Mouse (Mus musculus): ENCODE results near the gene Gpc6. TPM values are rescaled to one million over a fixed set of nuclear protein-coding genes. Genes with fewer than 3 reads are reported as not detected.

The Gpc6 gene
- total and polyA plus RNA-seq, 3 experiments = not detected

- H3K4me3 ChIP-seq (replicated peaks in 1 of 3; ENCODE audit: low read depth in 2 of 3, low read length in 2 of 3, poor library complexity in 1 of 3) = no peak overlapping the region
- no peaks in the 10 kb centered on the region for H3K4me1 ChIP-seq (ENCODE audit: control insufficient read depth in 1 of 2, insufficient read depth in 2 of 2)
- TF ChIP-seq MAZ (IDR thresholded peaks at IDR 0.05; ENCODE audit: low read depth, low read length) = no peak
- no peak for TF ChIP-seq ETS1 (conservative IDR thresholded peaks at IDR 0.05; ENCODE audit: low read depth, low read length)
- no peak for TF ChIP-seq IRF4 (IDR thresholded peaks at IDR 0.05; ENCODE audit: low read depth, low read length)
- no peak for TF ChIP-seq ZC3H11A (IDR thresholded peaks at IDR 0.05; ENCODE audit: low read depth, low read length)
- TF ChIP-seq JUN (IDR thresholded peaks at IDR 0.05; ENCODE audit: insufficient read depth, low read depth, low read length) = no peak
- no peak for TF ChIP-seq MAFK (IDR thresholded peaks at IDR 0.05; ENCODE audit: insufficient replicate concordance, low read length)
- TF ChIP-seq ELF1 (IDR thresholded peaks at IDR 0.05; ENCODE audit: low read depth, low read length) = no peak
- TF ChIP-seq TBP (conservative IDR thresholded peaks at IDR 0.05; ENCODE audit: low read depth, low read length) = no peak
- no peak for TF ChIP-seq ZKSCAN1 (IDR thresholded peaks at IDR 0.05; ENCODE audit: borderline replicate concordance, low read depth, low read length)
- no peak for TF ChIP-seq KAT2A (IDR thresholded peaks at IDR 0.05; ENCODE audit: insufficient replicate concordance, low read length)
- H3K27ac ChIP-seq (ENCODE audit: insufficient read depth, low read depth) = no peak overlapping the region
- H3K36me3 ChIP-seq (replicated peaks in 1 of 2; ENCODE audit: control insufficient read depth in 1 of 2, insufficient read depth in 1 of 2, low read length in 1 of 2) = no peaks in the 10 kb centered on the region
- no peaks in the 10 kb centered on the region for H3K27me3 ChIP-seq (replicated peaks)
- no peaks in the 10 kb centered on the region for H3K79me2 ChIP-seq (replicated peaks; ENCODE audit: control insufficient read depth, extremely low read depth, insufficient read depth, poor library complexity, severe bottlenecking)
- H3K4me2 ChIP-seq (ENCODE audit: insufficient read depth, low read depth, poor library complexity, severe bottlenecking) = no peak overlapping the region
- H3K9me3 ChIP-seq (replicated peaks; ENCODE audit: low read length) = no peaks in the 10 kb centered on the region
- dilution Hi-C loops (cut with MboI; ENCODE audit: extremely low pct_ligation_motif_present, extremely low pct_unique_long_range_greater_than_20kb, low sequenced_read_pairs) (no loop called here), in situ Hi-C loops (cut with MboI; ENCODE audit: low pct_ligation_motif_present, low pct_unique_long_range_greater_than_20kb, low sequenced_read_pairs) (no loop called here)
- no peak overlapping the region for H3K9ac ChIP-seq (ENCODE audit: insufficient read depth, low read depth)
- no peak for DNase-seq (ENCODE audit: extremely low read depth)
Measured at GRCm38 (mm10) chr14:117854498-117854897, 929.4 kb downstream of the Gpc6 start.

DNA sequence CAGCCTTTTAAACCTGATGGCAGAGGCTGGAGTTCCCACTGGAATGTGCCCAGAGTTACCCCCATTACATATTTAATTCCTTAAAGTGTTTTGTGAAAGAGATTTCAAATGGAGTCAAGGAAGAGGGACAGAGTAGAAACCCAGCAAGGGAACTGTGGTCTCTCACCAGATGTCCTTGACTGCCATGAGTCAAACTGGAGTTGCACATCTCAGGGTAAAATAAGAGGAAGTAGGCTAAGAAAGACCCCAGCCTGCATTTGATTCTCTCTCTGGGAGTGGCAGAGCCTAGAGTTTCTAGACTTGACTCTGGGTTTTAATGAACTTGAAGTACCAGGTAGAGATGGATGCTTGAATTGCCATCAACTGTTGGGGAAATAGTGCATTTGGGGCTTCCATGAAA lies 946.2 kb downstream of the Gpc6 start:
- no peaks in the 10 kb centered on the region for H3K79me2 ChIP-seq (replicated peaks; ENCODE audit: control insufficient read depth, extremely low read depth, insufficient read depth, poor library complexity, severe bottlenecking)
- no peak overlapping the region for H3K27ac ChIP-seq (ENCODE audit: insufficient read depth, low read depth)
- TF ChIP-seq E2F4 (IDR thresholded peaks at IDR 0.05; ENCODE audit: insufficient replicate concordance, low read depth, low read length) (no peak), CHD1 (IDR thresholded peaks at IDR 0.05; ENCODE audit: low read depth, low read length) (no peak), RAD21 (IDR thresholded peaks at IDR 0.05; ENCODE audit: low read depth, low read length) (no peak), HCFC1 (IDR thresholded peaks at IDR 0.05; ENCODE audit: low read depth, low read length) (no peak), POLR2AphosphoS2 (IDR thresholded peaks at IDR 0.05; ENCODE audit: low read depth, low read length) (no peak), UBTF (IDR thresholded peaks at IDR 0.05; ENCODE audit: low read depth, low read length) (no peak), MAX (IDR thresholded peaks at IDR 0.05; ENCODE audit: low read length) (no peak), TCF12 (IDR thresholded peaks at IDR 0.05; ENCODE audit: low read depth, low read length) (no peak), SIN3A (IDR thresholded peaks at IDR 0.05; ENCODE audit: low read length) (no peak), MAZ (IDR thresholded peaks at IDR 0.05; ENCODE audit: low read depth, low read length) (no peak), EP300 (IDR thresholded peaks at IDR 0.05; ENCODE audit: low read length) (no peak), NELFE (IDR thresholded peaks at IDR 0.05; ENCODE audit: low read depth, low read length) (no peak), ZNF384 (IDR thresholded peaks at IDR 0.05; ENCODE audit: low read depth, low read length) (no peak), ZC3H11A (IDR thresholded peaks at IDR 0.05; ENCODE audit: low read depth, low read length) (no peak), ZKSCAN1 (IDR thresholded peaks at IDR 0.05; ENCODE audit: borderline replicate concordance, low read depth, low read length) (no peak)
- H3K4me1 ChIP-seq (ENCODE audit: control insufficient read depth in 1 of 2, insufficient read depth in 2 of 2) = no peaks in the 10 kb centered on the region
- H3K9me3 ChIP-seq (replicated peaks; ENCODE audit: low read length) = no peaks in the 10 kb centered on the region
- peak; percentile 12 for DNase-seq (ENCODE audit: extremely low read depth)
- H3K36me3 ChIP-seq (replicated peaks in 1 of 2; ENCODE audit: control insufficient read depth in 1 of 2, insufficient read depth in 1 of 2, low read length in 1 of 2) = no peaks in the 10 kb centered on the region
- no peak overlapping the region for H3K4me2 ChIP-seq (ENCODE audit: insufficient read depth, low read depth, poor library complexity, severe bottlenecking)
- dilution Hi-C loops (cut with MboI; ENCODE audit: extremely low pct_ligation_motif_present, extremely low pct_unique_long_range_greater_than_20kb, low sequenced_read_pairs) = no loop called here
- no peak overlapping the region for H3K9ac ChIP-seq (ENCODE audit: insufficient read depth, low read depth)
- in situ Hi-C loops (cut with MboI; ENCODE audit: low pct_ligation_motif_present, low pct_unique_long_range_greater_than_20kb, low sequenced_read_pairs) = no loop called here
- no peak overlapping the region for H3K4me3 ChIP-seq (replicated peaks in 1 of 3; ENCODE audit: low read depth in 2 of 3, low read length in 2 of 3, poor library complexity in 1 of 3)
- no peaks in the 10 kb centered on the region for H3K27me3 ChIP-seq (replicated peaks)

Measured in CH12.LX (cell line).